In genomic region chr12:111377376-111377973, GRCm38 (mm10) we compare ENCODE assay signal across 7 mouse cellular contexts. TPM values are rescaled to one million over a fixed set of nuclear protein-coding genes. Genes with fewer than 3 reads are reported as not detected.
A peak's percentile ranks its signal among the peaks of the same experiment; 100 is the strongest.
DNase-seq lines count a peak whose midpoint lies in the region; ATAC-seq and TF ChIP-seq lines count a peak whose summit lies in the region.

TSS of gene Cdc42bpb (minus strand) at chr12:111377718.

- DNase-seq in adrenal gland, postnatal 4 days (ENCODE audit: low spot score in 2 of 2): peak; percentile 90
- DNase-seq in embryonic facial prominence, embryonic 11.5 days (ENCODE audit: low spot score): peak; percentile 95
- DNase-seq in heart, adult 2 months: peak; percentile 98
- DNase-seq in kidney, adult 8-10 months: peak; percentile 94 to 95
- peak; percentile 97 for DNase-seq in midbrain, embryonic 14.5 days
- peak in 1 of 2 experiments; percentile 55 for DNase-seq in spleen, adult 2 months (ENCODE audit: low read depth in 1 of 2, low spot score in 2 of 2)

- peak within 1 kb of the TSS; percentile 88 for H3K4me3 ChIP-seq in embryonic facial prominence, embryonic 11.5 days (ENCODE audit: low read depth, low read length)
- H3K4me3 ChIP-seq in heart, adult 2 months: peak within 1 kb of the TSS; percentile 88
- peak within 1 kb of the TSS; percentile 96 for H3K4me3 ChIP-seq in limb, embryonic 12.5 days (replicated peaks)
- peak within 1 kb of the TSS; percentile 95 for H3K4me3 ChIP-seq in midbrain, embryonic 14.5 days (replicated peaks; ENCODE audit: low read depth, low read length)
- H3K4me3 ChIP-seq in spleen, adult 2 months (ENCODE audit: extremely low read depth, insufficient read depth, insufficient read length): peak within 1 kb of the TSS; percentile 70

- H3K79me2 ChIP-seq in heart, adult 2 months (replicated peaks; ENCODE audit: control insufficient read depth, insufficient read depth, low read length): no peaks in the 10 kb centered on the region; the same call in none of the 2 replicates

- peak; percentile 96 for TF ChIP-seq POLR2A in heart, adult 2 months (IDR thresholded peaks at IDR 0.05; ENCODE audit: insufficient read depth, low read depth, low read length)
- peak; percentile 26 for TF ChIP-seq POLR2A in spleen, adult 2 months (IDR thresholded peaks at IDR 0.05; ENCODE audit: low read depth, low read length)

- H3K9me3 ChIP-seq in embryonic facial prominence, embryonic 11.5 days (replicated peaks; ENCODE audit: control insufficient read depth, low read length): no peaks in the 10 kb centered on the region
- H3K9me3 ChIP-seq in limb, embryonic 12.5 days: no peaks in the 10 kb centered on the region
- H3K9me3 ChIP-seq in midbrain, embryonic 14.5 days (ENCODE audit: control insufficient read depth, low read length): no peaks in the 10 kb centered on the region

- under 1% methylated on average over 91 of the region's 94 CpGs for WGBS in embryonic facial prominence, embryonic 11.5 days
- under 1% methylated on average over 86 of the region's 94 CpGs for WGBS in heart, adult 2 months
- 1% methylated on average over 82 of the region's 94 CpGs for WGBS in limb, embryonic 12.5 days
- WGBS in midbrain, embryonic 14.5 days: under 1% methylated on average over 82 of the region's 94 CpGs
- WGBS in spleen, adult 2 months: 1% methylated on average over 93 of the region's 94 CpGs

- H3K9ac ChIP-seq in embryonic facial prominence, embryonic 11.5 days (replicated peaks; ENCODE audit: low read length): peak within 1 kb of the TSS; percentile 79
- H3K9ac ChIP-seq in heart, adult 2 months (ENCODE audit: low read depth, low read length): peak within 1 kb of the TSS; percentile 93
- H3K9ac ChIP-seq in limb, embryonic 12.5 days (replicated peaks): peak within 1 kb of the TSS; percentile 91
- peak within 1 kb of the TSS; percentile 85 for H3K9ac ChIP-seq in midbrain, embryonic 14.5 days (replicated peaks; ENCODE audit: low read length)

- TF ChIP-seq CTCF in heart, adult 2 months (IDR thresholded peaks at IDR 0.05): no peak
- no peak for TF ChIP-seq CTCF in spleen, adult 2 months (IDR thresholded peaks at IDR 0.05; ENCODE audit: extremely low read depth, insufficient read depth, insufficient read length, insufficient replicate concordance)

- TF ChIP-seq EP300 in heart, adult 2 months (IDR thresholded peaks at IDR 0.05; ENCODE audit: insufficient read depth, low read depth, low read length): peak; percentile 78

- no peaks in the 10 kb centered on the region for H3K27me3 ChIP-seq in embryonic facial prominence, embryonic 11.5 days (ENCODE audit: control insufficient read depth, insufficient read depth, low read length)
- H3K27me3 ChIP-seq in heart, adult 2 months (ENCODE audit: control insufficient read depth, insufficient read depth, low read length): no peaks in the 10 kb centered on the region
- H3K27me3 ChIP-seq in limb, embryonic 12.5 days: no peaks in the 10 kb centered on the region
- H3K27me3 ChIP-seq in midbrain, embryonic 14.5 days (ENCODE audit: control insufficient read depth, insufficient read depth, low read length): no peaks in the 10 kb centered on the region
- H3K27me3 ChIP-seq in spleen, adult 2 months (ENCODE audit: control insufficient read depth, insufficient read depth, low read length): peaks cover 10% of the 10 kb centered on the region

- no peaks in the 10 kb centered on the region for H3K36me3 ChIP-seq in embryonic facial prominence, embryonic 11.5 days (replicated peaks; ENCODE audit: control insufficient read depth, insufficient read depth, low read depth, low read length)
- no peaks in the 10 kb centered on the region; the same call in 1 of the 2 replicates for H3K36me3 ChIP-seq in heart, adult 2 months (ENCODE audit: control insufficient read depth, insufficient read depth, low read length)
- no peaks in the 10 kb centered on the region for H3K36me3 ChIP-seq in limb, embryonic 12.5 days
- H3K36me3 ChIP-seq in midbrain, embryonic 14.5 days (ENCODE audit: control insufficient read depth, insufficient read depth, low read length): no peaks in the 10 kb centered on the region
- no peaks in the 10 kb centered on the region for H3K36me3 ChIP-seq in spleen, adult 2 months (ENCODE audit: control insufficient read depth, insufficient read depth, low read length)

- H3K27ac ChIP-seq in embryonic facial prominence, embryonic 11.5 days (replicated peaks; ENCODE audit: low read depth, low read length): peak within 1 kb of the TSS; percentile 78
- H3K27ac ChIP-seq in heart, adult 2 months: peak within 1 kb of the TSS; percentile 99
- H3K27ac ChIP-seq in limb, embryonic 12.5 days: peak within 1 kb of the TSS; percentile 87
- H3K27ac ChIP-seq in midbrain, embryonic 14.5 days (replicated peaks; ENCODE audit: low read depth, low read length): peak within 1 kb of the TSS; percentile 93
- peak within 1 kb of the TSS; percentile 76 for H3K27ac ChIP-seq in spleen, adult 2 months (ENCODE audit: insufficient read depth, low read length)

- peak within 1 kb of the TSS; percentile 92 for H3K4me2 ChIP-seq in embryonic facial prominence, embryonic 11.5 days (ENCODE audit: low read depth, low read length)
- peak within 1 kb of the TSS; percentile 96 for H3K4me2 ChIP-seq in limb, embryonic 12.5 days
- peak within 1 kb of the TSS; percentile 93 for H3K4me2 ChIP-seq in midbrain, embryonic 14.5 days (ENCODE audit: low read length)

- ATAC-seq in embryonic facial prominence, embryonic 11.5 days (replicated peaks; ENCODE audit: insufficient number of reproducible peaks, low FRiP score, low TSS enrichment, low read depth): peak; percentile 94
- peak; percentile 91 for ATAC-seq in limb, embryonic 12.5 days (ENCODE audit: insufficient number of reproducible peaks, insufficient read depth, low FRiP score, low TSS enrichment, low read depth)
- ATAC-seq in midbrain, embryonic 14.5 days (ENCODE audit: low FRiP score, low TSS enrichment): peak; percentile 95

- 0 out of 2 replicates have a peak, but pooled peaks cover 2% of the 10 kb centered on the region for H3K4me1 ChIP-seq in embryonic facial prominence, embryonic 11.5 days (ENCODE audit: control insufficient read depth, insufficient read depth, low read length)
- H3K4me1 ChIP-seq in heart, adult 2 months (ENCODE audit: control insufficient read depth, insufficient read depth, low read length): peaks cover 12% of the 10 kb centered on the region
- peaks cover 21% of the 10 kb centered on the region for H3K4me1 ChIP-seq in limb, embryonic 12.5 days (replicated peaks)
- peaks cover 16% of the 10 kb centered on the region for H3K4me1 ChIP-seq in midbrain, embryonic 14.5 days (ENCODE audit: control insufficient read depth, insufficient read depth, low read length)
- peaks cover 10% of the 10 kb centered on the region for H3K4me1 ChIP-seq in spleen, adult 2 months (ENCODE audit: control insufficient read depth, insufficient read depth, insufficient read length)

- intact Hi-C loops in heart, adult 2 months (cut with DNase I): loop anchor here (2.0 kb wide), 1 partner anchor 45 kb away; no protein-coding TSS in a partner anchor

RNA-seq across cellular contexts. Expression of gene Cdc42bpb, which starts in this region (rescaled TPM):
- 100 to 1,000 TPM; 127 to 134 TPM for total RNA-seq in adrenal gland, postnatal 4 days (2021)
- 19.9 and 24.5 TPM in 2 replicates for polyA plus RNA-seq in embryonic facial prominence, embryonic 11.5 days (2014; fragmentation: Nextera tagmentation; extraction: Ambion mirVana)
- 10 to 100 TPM; 55.3 to 58.5 TPM for total RNA-seq in heart, adult 2 months (2021)
- 105 and 106 TPM in 2 replicates for polyA plus RNA-seq in heart, adult 2 months (2012; rRNA removed)
- 25.6 and 32.1 TPM in 2 replicates for polyA plus RNA-seq in limb, embryonic 12.5 days (2016; fragmentation: Nextera tagmentation; extraction: Ambion mirVana)
- 47.8 and 54.6 TPM in 2 replicates for polyA plus RNA-seq in midbrain, embryonic 14.5 days (2014; fragmentation: Nextera tagmentation; extraction: Ambion mirVana)
- polyA plus RNA-seq in spleen, adult 2 months (2012; rRNA removed): 78.4 and 91.2 TPM in 2 replicates
